Mouse (Mus musculus) lung, postnatal 0 days (tissue): ENCODE data around the gene Fam184b.

ENCODE experiments used
- CTCF ChIP-seq: IDR thresholded peaks from 2 replicates; pipeline ENCODE4 v1.5.1; 2016; ENCODE audit warnings: antibody characterized with exemption, mild to moderate bottlenecking
- EP300 ChIP-seq: IDR thresholded peaks from 2 replicates; pipeline ENCODE4 v1.6.1; 2016; ENCODE audit warnings: antibody characterized with exemption, mild to moderate bottlenecking, control low read depth

GRCm38 (mm10) chr5:45639715-45640092, 290 bp upstream of the Fam184b start:
- no peak for TF ChIP-seq CTCF
- TF ChIP-seq EP300: no peak
